Mouse (Mus musculus) stomach, postnatal 0 days (tissue): Measurements from ENCODE around the gene Krt4.

ENCODE experiments used
- CTCF ChIP-seq: IDR thresholded peaks from 2 replicates; pipeline ENCODE4 v1.5.1; 2016; ENCODE audit warnings: antibody characterized with exemption, low read depth, mild to moderate bottlenecking, moderate library complexity
- EP300 ChIP-seq: optimal IDR thresholded peaks from 2 replicates; pipeline ENCODE3; 2016; ENCODE audit warnings: antibody characterized with exemption

- TF ChIP-seq EP300 (no peak), CTCF (no peak)
Measured at GRCm38 (mm10) chr15:101873231-101873630, 51.3 kb downstream of the Krt4 start.
